Mouse (Mus musculus) heart, postnatal 0 days (tissue): ENCODE measurements at regions not wholly inside any gene's neighbourhood (a gene's known extent, or its start where the extent isn't known, plus 50 kb on each side); places are given as distances from the start of the nearest gene placed in this dataset.

ENCODE experiments used
- CTCF ChIP-seq: IDR thresholded peaks from 2 replicates; pipeline ENCODE4 v1.5.1; 2016; ENCODE audit warnings: antibody characterized with exemption, control low read depth, low read depth
- EP300 ChIP-seq: IDR thresholded peaks from 2 replicates; pipeline ENCODE4 v1.6.1; 2016; ENCODE audit warnings: antibody characterized with exemption, low read depth

- TF ChIP-seq EP300 (no peak), CTCF (no peak)
These were observed 431.9 kb upstream of the Slc35b3 start for GRCm38 (mm10) chr13:39392589-39392988.
